Mouse (Mus musculus): Measurements from ENCODE around the gene Hoxa6. TPM values are rescaled to one million over a fixed set of nuclear protein-coding genes. Genes with fewer than 3 reads are reported as not detected.

The Hoxa6 gene
- total and polyA plus RNA-seq, 3 experiments = 0.58 to 2.2 (median 2.1) TPM

GRCm38 (mm10) chr6:52225612-52226568, 17.4 kb upstream of the Hoxa6 start:
- Histone ChIP-seq H3K4me2 (ENCODE audit: insufficient read depth, low read depth, poor library complexity, severe bottlenecking) (no peak overlapping the region), H3K27me3 (replicated peaks) (no peaks in the 10 kb centered on the region), H3K4me3 (replicated peaks in 1 of 3; ENCODE audit: low read depth in 2 of 3, low read length in 2 of 3, poor library complexity in 1 of 3) (no peak overlapping the region)

GRCm38 (mm10) chr6:52224895-52225611, 16.5 kb upstream of the Hoxa6 start:
- no peak for DNase-seq (ENCODE audit: extremely low read depth)
- Histone ChIP-seq H3K4me3 (replicated peaks in 1 of 3; ENCODE audit: low read depth in 2 of 3, low read length in 2 of 3, poor library complexity in 1 of 3) (no peak overlapping the region), H3K36me3 (replicated peaks in 1 of 2; ENCODE audit: control insufficient read depth in 1 of 2, insufficient read depth in 1 of 2, low read length in 1 of 2) (peaks cover 4 to 20% of the 10 kb centered on the region in 2 experiments), H3K9me3 (replicated peaks; ENCODE audit: low read length) (peaks cover 18% of the 10 kb centered on the region), H3K4me1 (ENCODE audit: control insufficient read depth in 1 of 2, insufficient read depth in 2 of 2) (peaks cover 0 to 13% of the 10 kb centered on the region in 2 experiments; a peak in 2 of 4 replicates), H3K27me3 (replicated peaks) (no peaks in the 10 kb centered on the region), H3K4me2 (ENCODE audit: insufficient read depth, low read depth, poor library complexity, severe bottlenecking) (no peak overlapping the region), H3K79me2 (replicated peaks; ENCODE audit: control insufficient read depth, extremely low read depth, insufficient read depth, poor library complexity, severe bottlenecking) (no peaks in the 10 kb centered on the region), H3K27ac (ENCODE audit: insufficient read depth, low read depth) (no peak overlapping the region), H3K9ac (ENCODE audit: insufficient read depth, low read depth) (no peak overlapping the region)
- dilution Hi-C loops (cut with MboI; ENCODE audit: extremely low pct_ligation_motif_present, extremely low pct_unique_long_range_greater_than_20kb, low sequenced_read_pairs) = no loop called here
- no peak for TF ChIP-seq KAT2A (IDR thresholded peaks at IDR 0.05; ENCODE audit: insufficient replicate concordance, low read length)
- no peak for TF ChIP-seq PAX5 (IDR thresholded peaks at IDR 0.05; ENCODE audit: low read length)
- no peak for TF ChIP-seq TBP (conservative IDR thresholded peaks at IDR 0.05; ENCODE audit: low read depth, low read length)
- no peak for TF ChIP-seq GABPA (IDR thresholded peaks at IDR 0.05; ENCODE audit: insufficient replicate concordance, low read depth, low read length)
- TF ChIP-seq ELF1 (IDR thresholded peaks at IDR 0.05; ENCODE audit: low read depth, low read length) = no peak
- no peak for TF ChIP-seq ZNF384 (IDR thresholded peaks at IDR 0.05; ENCODE audit: low read depth, low read length)
- no peak for TF ChIP-seq USF1 (IDR thresholded peaks at IDR 0.05; ENCODE audit: low read depth, low read length)
- TF ChIP-seq MAZ (IDR thresholded peaks at IDR 0.05; ENCODE audit: low read depth, low read length) = no peak
- TF ChIP-seq MAFK (IDR thresholded peaks at IDR 0.05; ENCODE audit: insufficient replicate concordance, low read length) = no peak
- TF ChIP-seq E2F4 (IDR thresholded peaks at IDR 0.05; ENCODE audit: insufficient replicate concordance, low read depth, low read length) = no peak
- no peak for TF ChIP-seq MEF2A (IDR thresholded peaks at IDR 0.05; ENCODE audit: borderline replicate concordance, low read depth, low read length)
- no peak for TF ChIP-seq HCFC1 (IDR thresholded peaks at IDR 0.05; ENCODE audit: low read depth, low read length)
- no peak for TF ChIP-seq ZMIZ1 (IDR thresholded peaks at IDR 0.05; ENCODE audit: low read depth, low read length)
- TF ChIP-seq IRF4 (IDR thresholded peaks at IDR 0.05; ENCODE audit: low read depth, low read length) = no peak
- no peak for TF ChIP-seq TCF12 (IDR thresholded peaks at IDR 0.05; ENCODE audit: low read depth, low read length)
- TF ChIP-seq SIN3A (IDR thresholded peaks at IDR 0.05; ENCODE audit: low read length) = no peak
- TF ChIP-seq RCOR1 (conservative IDR thresholded peaks at IDR 0.05; ENCODE audit: low read depth, low read length) = no peak
- in situ Hi-C loops (cut with MboI; ENCODE audit: low pct_ligation_motif_present, low pct_unique_long_range_greater_than_20kb, low sequenced_read_pairs) = loop anchor here (10.0 to 25.0 kb wide), 3 partner anchors 213 to 1010 kb away; partner anchors contain the start of gene Skap2

More at GRCm38 (mm10) chr6:52225612-52226568, 17.4 kb upstream of the Hoxa6 start:
- Histone ChIP-seq H3K4me1 (ENCODE audit: control insufficient read depth in 1 of 2, insufficient read depth in 2 of 2) (peaks cover 0 to 8% of the 10 kb centered on the region in 2 experiments; a peak in 2 of 4 replicates), H3K79me2 (replicated peaks; ENCODE audit: control insufficient read depth, extremely low read depth, insufficient read depth, poor library complexity, severe bottlenecking) (no peaks in the 10 kb centered on the region), H3K9me3 (replicated peaks; ENCODE audit: low read length) (peaks cover 25% of the 10 kb centered on the region), H3K27ac (ENCODE audit: insufficient read depth, low read depth) (no peak overlapping the region), H3K9ac (ENCODE audit: insufficient read depth, low read depth) (no peak overlapping the region), H3K36me3 (replicated peaks in 1 of 2; ENCODE audit: control insufficient read depth in 1 of 2, insufficient read depth in 1 of 2, low read length in 1 of 2) (peaks cover 5 to 29% of the 10 kb centered on the region in 2 experiments)
- in situ Hi-C loops (cut with MboI; ENCODE audit: low pct_ligation_motif_present, low pct_unique_long_range_greater_than_20kb, low sequenced_read_pairs) (loop anchor here (10.0 kb wide), 2 partner anchors 641 to 1011 kb away; no protein-coding TSS in a partner anchor), dilution Hi-C loops (cut with MboI; ENCODE audit: extremely low pct_ligation_motif_present, extremely low pct_unique_long_range_greater_than_20kb, low sequenced_read_pairs) (no loop called here)
- DNase-seq (ENCODE audit: extremely low read depth) = no peak
- TF ChIP-seq MAX (IDR thresholded peaks at IDR 0.05; ENCODE audit: low read length) = no peak
- no peak for TF ChIP-seq JUN (IDR thresholded peaks at IDR 0.05; ENCODE audit: insufficient read depth, low read depth, low read length)
- no peak for TF ChIP-seq MYC (IDR thresholded peaks at IDR 0.05; ENCODE audit: low read depth, low read length)
- no peak for TF ChIP-seq NRF1 (IDR thresholded peaks at IDR 0.05; ENCODE audit: low read depth, low read length)
- TF ChIP-seq IRF4 (IDR thresholded peaks at IDR 0.05; ENCODE audit: low read depth, low read length) = no peak
- no peak for TF ChIP-seq USF2 (conservative IDR thresholded peaks at IDR 0.05; ENCODE audit: low read depth, low read length)
- no peak for TF ChIP-seq E2F4 (IDR thresholded peaks at IDR 0.05; ENCODE audit: insufficient replicate concordance, low read depth, low read length)
- TF ChIP-seq JUND (conservative IDR thresholded peaks at IDR 0.05; ENCODE audit: low read depth, low read length) = no peak
- no peak for TF ChIP-seq MAFK (IDR thresholded peaks at IDR 0.05; ENCODE audit: insufficient replicate concordance, low read length)
- TF ChIP-seq UBTF (IDR thresholded peaks at IDR 0.05; ENCODE audit: low read depth, low read length) = no peak
- TF ChIP-seq MEF2A (IDR thresholded peaks at IDR 0.05; ENCODE audit: borderline replicate concordance, low read depth, low read length) = no peak
- no peak for TF ChIP-seq CTCF (conservative IDR thresholded peaks at IDR 0.05 in 1 of 2, IDR thresholded peaks at IDR 0.05 in 1 of 2; ENCODE audit: low read depth in 2 of 2, low read length in 2 of 2)
- no peak for TF ChIP-seq CHD1 (IDR thresholded peaks at IDR 0.05; ENCODE audit: low read depth, low read length)
- no peak for TF ChIP-seq HCFC1 (IDR thresholded peaks at IDR 0.05; ENCODE audit: low read depth, low read length)
- no peak for TF ChIP-seq MAZ (IDR thresholded peaks at IDR 0.05; ENCODE audit: low read depth, low read length)
- no peak for TF ChIP-seq MXI1 (IDR thresholded peaks at IDR 0.05; ENCODE audit: low read depth, low read length)
- TF ChIP-seq TBP (conservative IDR thresholded peaks at IDR 0.05; ENCODE audit: low read depth, low read length) = no peak
- no peak for TF ChIP-seq ZKSCAN1 (IDR thresholded peaks at IDR 0.05; ENCODE audit: borderline replicate concordance, low read depth, low read length)
- no peak for TF ChIP-seq PAX5 (IDR thresholded peaks at IDR 0.05; ENCODE audit: low read length)
- TF ChIP-seq TCF12 (IDR thresholded peaks at IDR 0.05; ENCODE audit: low read depth, low read length) = no peak

All from CH12.LX (cell line).